Mouse (Mus musculus) megakaryocyte progenitor cell, adult 5-6 weeks (primary cell): ENCODE data around the gene Zfp831. TPM values are rescaled to one million over a fixed set of nuclear protein-coding genes. Genes with fewer than 3 reads are reported as not detected.

Source experiments
- ATAC-seq: replicated peaks from 2 replicates; pipeline ENCODE4 v1.8.0; 2016; ENCODE audit warnings: mild to moderate bottlenecking, moderate TSS enrichment, inconsistent platforms; ENCODE audit not compliant: poor library complexity
- total RNA-seq, 2 experiments: library from RNA; stranded (forward) in 1 of 2; stranded (reverse) in 1 of 2; fragments of 157-497, 149-512 nt in 1 of 2; fragments of 200-1000 nt in 1 of 2; gene quantifications; 2 replicates each; pipeline versions ENCODE4 v1.2.3 to v1.2.4; 2015 to 2017

Zfp831 gene
- total RNA-seq, 2 experiments from 2014 or later, result 0.67 to 1.5 TPM

- no peak for ATAC-seq
Observed at GRCm38 (mm10) chr2:174644975-174645374, 1.6 kb downstream of the Zfp831 start.

DNA sequence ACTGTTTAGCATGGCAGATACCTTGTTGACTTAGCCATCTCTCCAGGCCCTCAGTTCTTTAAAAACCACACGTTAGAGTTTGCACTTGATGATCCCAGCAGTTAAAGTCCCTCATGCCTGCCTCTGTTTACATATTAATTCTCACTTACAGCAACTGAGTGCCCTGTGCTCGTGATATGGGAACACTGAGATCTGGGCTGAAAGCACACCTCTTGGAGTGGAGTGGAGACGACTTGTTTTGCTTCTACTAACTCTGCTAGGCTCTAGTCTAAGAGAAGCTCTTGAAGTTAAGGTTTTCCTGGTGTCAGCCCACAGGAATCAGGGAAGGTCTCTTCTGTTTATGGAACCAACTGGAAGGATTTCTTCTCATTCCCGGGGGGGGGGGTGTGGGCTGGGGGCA lies 9.5 kb downstream of the Zfp831 start:
- no peak for ATAC-seq

GRCm38 (mm10) chr2:174655341-174655740 lies 12.0 kb downstream of the Zfp831 start:
- no peak for ATAC-seq

DNA sequence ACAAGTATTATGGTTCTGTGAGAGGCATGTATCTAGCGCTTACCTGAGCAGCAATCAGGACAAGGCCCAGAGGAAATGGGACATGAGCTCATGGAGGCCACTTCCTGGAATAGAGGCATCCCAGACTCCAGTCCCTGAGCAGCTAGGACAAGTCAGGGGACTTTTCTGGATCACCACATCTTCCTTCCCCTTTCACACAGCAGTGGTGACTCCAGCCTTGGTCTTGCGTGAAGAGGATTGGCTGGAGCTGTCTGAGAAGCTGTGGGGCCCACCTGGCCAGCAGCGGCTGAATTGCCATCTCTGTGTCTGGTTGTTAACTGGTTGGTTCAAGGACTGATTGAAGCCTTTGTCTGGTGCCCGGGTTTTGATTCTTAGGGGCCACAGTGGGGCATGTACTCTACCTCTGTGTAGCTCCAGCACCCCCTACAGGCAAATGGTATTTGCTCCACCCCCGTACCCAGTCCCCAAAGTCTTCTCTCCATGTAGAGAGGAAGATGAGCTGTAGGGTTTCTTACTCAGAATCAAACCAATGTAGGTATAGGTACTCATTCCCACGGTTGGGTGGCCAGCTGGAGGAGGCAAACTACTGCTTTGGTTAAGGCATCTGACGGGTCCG lies 15.0 kb downstream of the Zfp831 start:
- peak; percentile 85 for ATAC-seq

GRCm38 (mm10) chr2:174659874-174660273 lies 16.5 kb downstream of the Zfp831 start:
- no peak for ATAC-seq

DNA sequence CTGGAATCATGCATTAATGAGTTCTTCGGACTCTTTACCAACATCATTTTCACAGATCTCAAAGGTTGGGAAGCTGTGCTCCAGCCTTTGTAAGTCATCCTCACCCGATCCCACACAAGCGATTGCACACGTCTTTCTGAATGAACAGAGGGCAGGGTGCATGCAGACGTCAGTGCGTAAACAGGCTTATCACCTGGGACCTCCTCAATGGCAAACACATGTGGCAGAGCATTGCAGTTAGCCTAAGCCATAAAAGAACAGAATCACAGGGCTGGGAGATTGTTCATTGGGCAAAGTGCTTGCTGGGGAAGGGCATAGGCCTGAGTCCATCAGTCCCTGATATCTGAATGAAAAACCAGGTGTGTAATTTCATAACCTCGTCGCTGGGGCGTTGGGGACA lies 17.0 kb downstream of the Zfp831 start:
- no peak for ATAC-seq

GRCm38 (mm10) chr2:174661436-174662171 lies 18.3 kb downstream of the Zfp831 start:
- ATAC-seq, result no peak

DNA sequence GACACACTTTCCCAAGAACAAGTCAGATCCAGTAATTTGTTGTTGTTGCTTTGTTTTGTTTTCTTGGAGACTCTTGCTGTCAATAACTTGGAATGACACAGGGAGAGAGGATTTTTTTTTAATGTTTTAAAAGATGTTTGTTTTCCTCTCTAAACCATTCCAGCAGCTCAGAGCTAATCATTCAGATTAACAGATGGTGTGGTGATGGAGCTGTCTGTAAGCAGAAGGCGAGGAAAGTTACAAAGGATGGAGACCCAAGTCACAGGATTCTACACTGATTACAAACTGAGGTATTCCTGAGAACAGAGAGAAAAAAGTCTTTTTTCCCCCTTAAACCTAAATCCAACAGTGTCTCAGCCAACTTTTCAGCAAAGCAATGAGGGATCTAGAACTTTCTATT lies 19.3 kb downstream of the Zfp831 start:
- no peak for ATAC-seq

DNA sequence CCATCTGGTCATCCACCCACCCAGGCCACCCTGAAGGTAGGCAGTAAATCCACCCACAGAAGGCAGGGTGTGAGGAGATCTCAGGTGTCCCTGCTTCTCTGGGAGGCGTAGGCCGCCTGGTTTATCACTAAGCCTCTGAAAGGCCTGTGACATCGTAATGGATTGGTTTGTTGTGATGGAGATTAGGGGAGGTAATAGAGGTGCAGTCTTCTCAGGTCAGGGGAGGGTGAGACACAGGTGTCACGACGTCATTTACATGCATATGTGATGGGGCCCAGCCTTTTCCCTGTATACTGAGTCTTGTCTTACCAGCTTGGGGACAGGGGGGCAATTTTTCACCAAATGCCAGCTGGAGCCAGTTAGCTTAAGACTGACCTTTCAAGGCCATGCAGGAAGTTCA lies 22.1 kb downstream of the Zfp831 start:
- no peak for ATAC-seq

- no peak for ATAC-seq
Observed at GRCm38 (mm10) chr2:174668806-174669205, 25.5 kb downstream of the Zfp831 start.

DNA sequence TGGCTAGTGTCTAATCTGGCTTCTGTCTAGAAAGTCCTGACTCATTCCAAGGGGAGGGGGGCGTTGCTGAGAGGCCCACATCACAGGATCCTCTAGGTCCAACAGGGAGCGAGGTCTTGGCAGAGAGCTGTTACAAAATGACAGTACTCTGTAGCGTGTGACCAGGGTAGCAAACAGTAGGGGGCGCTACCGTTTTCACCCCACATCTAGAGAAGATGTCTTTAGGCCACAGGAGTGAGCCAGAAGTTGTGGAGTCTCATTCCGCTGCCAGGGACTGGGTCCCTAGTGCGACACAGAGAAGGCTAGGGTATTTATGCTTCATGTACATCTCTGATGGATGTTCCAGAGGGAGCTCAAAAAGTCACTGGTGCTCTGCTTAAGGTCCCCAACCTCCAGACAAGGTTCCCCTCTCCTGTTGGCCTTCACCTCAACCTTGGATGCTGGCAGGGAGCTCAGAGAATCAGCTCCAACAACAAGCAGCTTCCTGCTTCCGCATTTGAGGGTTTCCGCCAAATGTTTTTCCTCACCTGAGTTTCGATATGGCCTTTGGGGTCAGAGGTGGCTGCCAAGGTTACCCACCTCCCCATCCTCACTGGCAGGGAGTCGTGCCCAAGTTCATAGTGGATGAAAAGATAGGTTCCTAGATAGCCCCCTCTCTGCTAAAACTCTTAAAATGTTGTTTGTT lies 29.3 kb downstream of the Zfp831 start:
- peak; percentile 61 for ATAC-seq

DNA sequence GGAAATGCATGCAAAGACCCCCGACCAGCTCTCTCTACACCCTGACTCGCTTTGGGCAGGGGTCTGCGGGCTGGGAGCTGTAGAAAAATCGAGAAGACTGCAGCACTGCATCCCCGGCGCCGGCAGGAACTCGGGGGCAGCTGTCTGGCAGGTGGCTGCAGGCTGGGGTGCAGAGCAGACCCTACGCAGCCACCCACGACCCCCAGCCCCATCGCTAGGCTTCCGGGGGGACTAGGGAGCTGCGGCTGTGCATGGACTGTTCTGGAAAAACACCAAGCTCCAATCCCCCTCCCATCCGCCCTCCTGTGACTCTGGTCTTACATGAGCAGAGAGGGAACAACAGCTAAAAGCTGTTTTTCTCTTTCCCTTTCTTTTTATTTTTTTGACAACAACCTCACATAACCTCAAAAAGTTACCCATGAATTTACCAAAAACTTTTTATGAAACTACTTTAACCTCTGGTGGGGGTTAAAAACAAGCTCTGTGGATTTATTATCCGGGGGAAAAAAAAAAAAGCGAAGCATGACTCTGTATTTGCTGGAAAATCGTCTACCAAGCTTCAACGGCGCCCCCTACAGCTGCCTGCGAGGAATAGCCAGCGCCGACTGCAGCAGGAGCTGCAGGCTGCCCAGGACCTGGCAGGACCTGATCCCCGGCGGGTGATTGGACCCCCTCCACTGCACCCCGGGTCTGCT lies 30.4 kb downstream of the Zfp831 start:
- ATAC-seq, result peak; percentile 74

- ATAC-seq, result no peak
Observed at GRCm38 (mm10) chr2:174674287-174675045, 31.1 kb downstream of the Zfp831 start.

DNA sequence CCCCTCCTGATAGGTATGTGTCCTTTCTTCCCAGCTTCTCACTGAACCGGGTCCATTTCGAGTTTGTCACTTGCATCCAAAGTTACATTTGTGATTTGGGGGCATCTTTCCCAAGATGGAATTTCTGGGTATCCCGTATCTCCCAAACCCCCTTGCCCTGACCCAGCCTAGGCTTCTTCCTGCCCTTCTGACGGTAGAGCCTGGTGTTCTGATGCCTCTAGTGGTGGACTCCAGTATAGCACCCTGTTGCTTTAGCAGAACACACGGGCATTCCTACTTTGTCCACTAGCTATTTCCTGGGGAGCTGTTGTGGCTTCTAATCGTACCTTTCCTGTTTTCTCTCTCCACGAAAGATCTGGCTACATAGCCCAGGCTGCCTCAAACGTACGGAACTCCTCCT lies 32.3 kb downstream of the Zfp831 start:
- ATAC-seq, result peak; percentile 78

GRCm38 (mm10) chr2:174701351-174701750 lies 58.0 kb downstream of the Zfp831 start:
- ATAC-seq, result no peak

DNA sequence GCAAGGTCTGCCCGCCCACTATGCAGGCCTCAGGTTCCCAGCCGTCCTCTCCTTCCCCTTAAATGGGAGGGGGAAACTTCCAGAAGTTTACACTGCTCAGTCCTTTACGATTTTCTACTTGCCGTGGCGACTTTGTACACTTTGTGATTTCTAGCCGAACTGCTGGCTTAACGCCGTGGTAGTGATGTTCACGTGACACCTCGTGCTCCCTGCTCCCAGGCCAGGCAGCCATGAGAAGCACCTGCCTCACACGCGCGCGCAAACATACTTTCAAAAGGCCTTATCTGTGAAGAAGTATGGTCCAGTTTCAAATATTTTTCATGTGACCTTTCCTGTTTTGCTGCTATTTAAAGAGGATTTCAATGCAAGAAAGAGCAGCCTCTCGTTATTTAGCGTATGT lies 63.8 kb downstream of the Zfp831 start:
- no peak for ATAC-seq

- ATAC-seq, result 0 out of 2 replicates have a peak, but pooled peaks have one; percentile 23
Observed at GRCm38 (mm10) chr2:174708587-174708986, 65.3 kb downstream of the Zfp831 start.

GRCm38 (mm10) chr2:174710185-174710584 lies 66.9 kb downstream of the Zfp831 start:
- peak; percentile 80 for ATAC-seq

- ATAC-seq, result no peak
Observed at GRCm38 (mm10) chr2:174712043-174712442, 68.7 kb downstream of the Zfp831 start.

DNA sequence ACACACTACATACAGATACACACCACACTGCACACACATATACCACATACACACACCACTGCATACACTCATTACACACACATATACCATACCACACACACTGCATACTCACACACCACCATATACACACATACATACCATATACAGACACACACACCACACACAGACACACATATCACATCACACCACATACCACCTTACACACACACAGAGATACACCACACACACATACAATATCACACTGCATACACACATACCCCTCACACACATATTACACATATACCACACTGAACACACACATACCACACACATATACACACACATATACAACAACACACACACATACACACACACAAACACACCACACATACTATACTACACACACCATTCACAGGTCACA lies 72.6 kb downstream of the Zfp831 start:
- no peak for ATAC-seq

GRCm38 (mm10) chr2:174717857-174718256 lies 74.5 kb downstream of the Zfp831 start:
- ATAC-seq, result peak; percentile 39
